Mouse (Mus musculus) heart, embryonic 11.5 days (tissue): ENCODE data around the gene Nfe2. TPM values are rescaled to one million over a fixed set of nuclear protein-coding genes. Genes with fewer than 3 reads are reported as not detected.
A peak's percentile ranks its signal among the peaks of the same experiment; 100 is the strongest.

Experiments used
- ATAC-seq: fragments of 200-750 bp; cut with Nextera tagmentation; replicated peaks from 2 replicates; pipeline ENCODE4 v1.8.0; 2017; ENCODE audit warnings: moderate library complexity; ENCODE audit not compliant: insufficient number of reproducible peaks, low FRiP score, low TSS enrichment
- H3K27ac ChIP-seq: fragments of 300-500 bp; sonication (generic); 2 replicates; pipeline ENCODE4 v1.5.1; 2014; ENCODE audit warnings: mild to moderate bottlenecking, low read depth, low read length
- H3K27me3 ChIP-seq: fragments of 300-500 bp; sonication (generic); 2 replicates; pipeline ENCODE4 v1.6.1; 2014; ENCODE audit warnings: mild to moderate bottlenecking, low read length, mixed read lengths; ENCODE audit not compliant: control insufficient read depth, insufficient read depth
- H3K36me3 ChIP-seq: fragments of 300-500 bp; sonication (generic); 2 replicates; pipeline ENCODE4 v1.6.1; 2014; ENCODE audit warnings: mild to moderate bottlenecking, low read length, moderate library complexity, mixed read lengths; ENCODE audit not compliant: control insufficient read depth, insufficient read depth
- H3K4me1 ChIP-seq: fragments of 300-500 bp; sonication (generic); 2 replicates; pipeline ENCODE4 v1.6.1; 2014; ENCODE audit warnings: low read length; ENCODE audit not compliant: control insufficient read depth, insufficient read depth
- H3K4me2 ChIP-seq: fragments of 300-500 bp; sonication (generic); 2 replicates; pipeline ENCODE4 v1.6.1; 2014; ENCODE audit warnings: mild to moderate bottlenecking, moderate library complexity
- H3K4me3 ChIP-seq: fragments of 300-500 bp; sonication (generic); 2 replicates; pipeline ENCODE4 v1.5.1; 2014; ENCODE audit warnings: low read depth, low read length
- H3K9ac ChIP-seq: fragments of 300-500 bp; sonication (generic); 2 replicates; pipeline ENCODE4 v1.6.1; 2014; ENCODE audit warnings: mild to moderate bottlenecking, low read depth, low read length, moderate library complexity
- H3K9me3 ChIP-seq: fragments of 300-500 bp; sonication (generic); replicated peaks from 2 replicates; pipeline ENCODE4 v1.6.1; 2016; ENCODE audit warnings: low read length; ENCODE audit not compliant: control insufficient read depth
- WGBS: fragments of 180-500 bp; shearing (Covaris S2); extraction: QIAGEN DNeasy Blood & Tissue Kit; methylation state at CpG from one replicate; pipeline ENCODE4 v1.1.7; 2014; ENCODE audit not compliant: insufficient replicate concordance; 5-methylcytosine and 5-hydroxymethylcytosine counted together
- polyA plus RNA-seq: library from polyadenylated mRNA; unstranded; fragments of >200 nt; fragmentation: Nextera tagmentation; extraction: Ambion mirVana; gene quantifications from 2 replicates; pipeline ENCODE4 v1.2.1, GENCODE M21; 2014

The Nfe2 gene
- polyA plus RNA-seq, 1 experiment from 2014 or later: 24.2 TPM

GRCm38 (mm10) chr15:103268903-103269302, 10.7 kb upstream of the Nfe2 start:
- H3K9me3 ChIP-seq: no peaks in the 10 kb centered on the region
- H3K36me3 ChIP-seq: no peaks in the 10 kb centered on the region
- no peak overlapping the region for H3K4me2 ChIP-seq
- no peak overlapping the region for H3K27ac ChIP-seq
- H3K4me3 ChIP-seq: no peak overlapping the region
- 80% methylated on average over 4 of the region's 4 CpGs for WGBS
- H3K4me1 ChIP-seq: peaks cover under 1% of the 10 kb centered on the region
- ATAC-seq: no peak
- no peak overlapping the region for H3K9ac ChIP-seq
- no peaks in the 10 kb centered on the region for H3K27me3 ChIP-seq

GRCm38 (mm10) chr15:103264794-103265193, 6.6 kb upstream of the Nfe2 start:
- no peaks in the 10 kb centered on the region for H3K9me3 ChIP-seq
- H3K9ac ChIP-seq: no peak overlapping the region
- no peak for ATAC-seq
- no peak overlapping the region for H3K27ac ChIP-seq
- H3K27me3 ChIP-seq: no peaks in the 10 kb centered on the region
- H3K4me3 ChIP-seq: no peak overlapping the region
- 83% methylated on average over 2 of the region's 2 CpGs for WGBS
- no peaks in the 10 kb centered on the region for H3K36me3 ChIP-seq
- H3K4me1 ChIP-seq: peaks cover 5% of the 10 kb centered on the region; the same call in 1 of the 2 replicates
- no peak overlapping the region for H3K4me2 ChIP-seq

- ATAC-seq: no peak
- no peak overlapping the region for H3K27ac ChIP-seq
- H3K9ac ChIP-seq: no peak overlapping the region
- H3K27me3 ChIP-seq: no peaks in the 10 kb centered on the region
- H3K36me3 ChIP-seq: no peaks in the 10 kb centered on the region
- no peaks in the 10 kb centered on the region for H3K9me3 ChIP-seq
- peaks cover 20% of the 10 kb centered on the region for H3K4me1 ChIP-seq
- no peak overlapping the region for H3K4me2 ChIP-seq
- 8% methylated on average over 1 of the region's 1 CpGs for WGBS
- H3K4me3 ChIP-seq: no peak overlapping the region
These were observed 1.8 kb upstream of the Nfe2 start for GRCm38 (mm10) chr15:103259989-103260388.

- Histone ChIP-seq H3K27ac (peak overlapping the region; percentile 69), H3K4me2 (peak overlapping the region; percentile 71), H3K36me3 (no peaks in the 10 kb centered on the region), H3K4me3 (no peak overlapping the region), H3K9ac (no peak overlapping the region), H3K27me3 (no peaks in the 10 kb centered on the region), H3K9me3 (no peaks in the 10 kb centered on the region), H3K4me1 (peaks cover 24% of the 10 kb centered on the region)
- no peak for ATAC-seq
- WGBS: 83% methylated on average over 5 of the region's 5 CpGs
These were observed 959 bp upstream of the Nfe2 start for GRCm38 (mm10) chr15:103259162-103259561.

- Histone ChIP-seq H3K27me3 (no peaks in the 10 kb centered on the region), H3K36me3 (no peaks in the 10 kb centered on the region), H3K4me3 (no peak overlapping the region), H3K27ac (no peak overlapping the region), H3K9me3 (no peaks in the 10 kb centered on the region), H3K4me2 (peak overlapping the region; percentile 41), H3K9ac (no peak overlapping the region), H3K4me1 (peaks cover 24% of the 10 kb centered on the region)
- no peak for ATAC-seq
- WGBS: 86% methylated on average over 6 of the region's 6 CpGs
These were observed 1.8 kb downstream of the Nfe2 start for GRCm38 (mm10) chr15:103256210-103256986.

- Histone ChIP-seq H3K4me2 (peak overlapping the region; percentile 89), H3K9ac (peak overlapping the region; percentile 79), H3K27me3 (no peaks in the 10 kb centered on the region), H3K36me3 (no peaks in the 10 kb centered on the region), H3K9me3 (no peaks in the 10 kb centered on the region), H3K4me3 (peak overlapping the region; percentile 57), H3K4me1 (peaks cover 23% of the 10 kb centered on the region), H3K27ac (peak overlapping the region; percentile 52)
- under 1% methylated on average over 25 of the region's 25 CpGs for WGBS
- peak; percentile 47 for ATAC-seq
These were observed 3.0 kb downstream of the Nfe2 start for GRCm38 (mm10) chr15:103255169-103255568.

- peak overlapping the region; percentile 58; the same call in 1 of the 2 replicates for H3K9ac ChIP-seq
These were observed 4.9 kb downstream of the Nfe2 start for GRCm38 (mm10) chr15:103253352-103253751.

GRCm38 (mm10) chr15:103252660-103253059, 5.5 kb downstream of the Nfe2 start:
- H3K4me2 ChIP-seq: peak overlapping the region; percentile 58
- peak; percentile 36; the same call in 1 of the 2 replicates for ATAC-seq

More at GRCm38 (mm10) chr15:103253352-103253751, 4.9 kb downstream of the Nfe2 start:
- Histone ChIP-seq H3K4me3 (peak overlapping the region; percentile 57), H3K9me3 (no peaks in the 10 kb centered on the region), H3K36me3 (peaks cover 7% of the 10 kb centered on the region; the same call in 1 of the 2 replicates), H3K27me3 (no peaks in the 10 kb centered on the region), H3K4me1 (peaks cover 18% of the 10 kb centered on the region), H3K27ac (peak overlapping the region; percentile 64), H3K4me2 (peak overlapping the region; percentile 58)
- 95% methylated on average over 1 of the region's 1 CpGs for WGBS
- ATAC-seq: no peak

More at GRCm38 (mm10) chr15:103252660-103253059, 5.5 kb downstream of the Nfe2 start:
- Histone ChIP-seq H3K4me3 (peak overlapping the region; percentile 57), H3K27ac (peak overlapping the region; percentile 76), H3K9ac (peak overlapping the region; percentile 12; the same call in 1 of the 2 replicates), H3K27me3 (no peaks in the 10 kb centered on the region), H3K9me3 (no peaks in the 10 kb centered on the region), H3K4me1 (peaks cover 12% of the 10 kb centered on the region), H3K36me3 (peaks cover 13% of the 10 kb centered on the region; the same call in 1 of the 2 replicates)
- WGBS: 71% methylated on average over 3 of the region's 3 CpGs
